Mouse (Mus musculus): Measurements from ENCODE around the gene Gm11172. TPM values are rescaled to one million over a fixed set of nuclear protein-coding genes. Genes with fewer than 3 reads are reported as not detected.
"Not testable (repeated sequence)": the region's sequence is repeated elsewhere in the genome, so short reads cannot be mapped to it uniquely, and the experiment has no call there.

Gm11172 gene
- polyA plus RNA-seq, 1 experiment = not detected

GRCm38 (mm10) chr16:10844319-10844670, 31.6 kb downstream of the Gm11172 start:
- Histone ChIP-seq H3K4me1 (ENCODE audit: control insufficient read depth, insufficient read depth, low read length) (peaks cover 5% of the 10 kb centered on the region; the same call in 1 of the 2 replicates), H3K27me3 (replicated peaks; ENCODE audit: control insufficient read depth, insufficient read depth, low read length) (no peaks in the 10 kb centered on the region), H3K36me3 (ENCODE audit: control insufficient read depth, insufficient read depth, low read length) (no peaks in the 10 kb centered on the region), H3K4me3 (ENCODE audit: insufficient read depth, low read depth, low read length) (no peak overlapping the region), H3K27ac (ENCODE audit: insufficient read depth, low read depth, low read length) (no peak overlapping the region)
- no peak for TF ChIP-seq CTCF (conservative IDR thresholded peaks at IDR 0.05; ENCODE audit: insufficient read depth, insufficient read length, low read depth, low read length)
- no peak for TF ChIP-seq POLR2A (IDR thresholded peaks at IDR 0.05; ENCODE audit: low read depth, low read length)
- WGBS = 31% methylated on average over 6 of the region's 6 CpGs
- peak; percentile 43 for DNase-seq

GRCm38 (mm10) chr16:10845952-10846351, 33.2 kb downstream of the Gm11172 start:
- H3K36me3 ChIP-seq (ENCODE audit: control insufficient read depth, insufficient read depth, low read length) = no peaks in the 10 kb centered on the region
- H3K4me1 ChIP-seq (ENCODE audit: control insufficient read depth, insufficient read depth, low read length) = peaks cover 8% of the 10 kb centered on the region; the same call in 1 of the 2 replicates
- H3K4me3 ChIP-seq (ENCODE audit: insufficient read depth, low read depth, low read length) = no peak overlapping the region
- H3K27me3 ChIP-seq (replicated peaks; ENCODE audit: control insufficient read depth, insufficient read depth, low read length) = no peaks in the 10 kb centered on the region
- DNase-seq = no peak
- no peak overlapping the region for H3K27ac ChIP-seq (ENCODE audit: insufficient read depth, low read depth, low read length)
- WGBS = 81% methylated on average over 6 of the region's 6 CpGs
- no peak for TF ChIP-seq POLR2A (IDR thresholded peaks at IDR 0.05; ENCODE audit: low read depth, low read length)
- no peak for TF ChIP-seq CTCF (conservative IDR thresholded peaks at IDR 0.05; ENCODE audit: insufficient read depth, insufficient read length, low read depth, low read length)

GRCm38 (mm10) chr16:10846503-10846902, 33.8 kb downstream of the Gm11172 start:
- DNase-seq = peak; percentile 80
- H3K27me3 ChIP-seq (replicated peaks; ENCODE audit: control insufficient read depth, insufficient read depth, low read length) = no peaks in the 10 kb centered on the region
- TF ChIP-seq POLR2A (IDR thresholded peaks at IDR 0.05; ENCODE audit: low read depth, low read length) = no peak
- TF ChIP-seq CTCF (conservative IDR thresholded peaks at IDR 0.05; ENCODE audit: insufficient read depth, insufficient read length, low read depth, low read length) = peak; percentile 86
- no peaks in the 10 kb centered on the region for H3K36me3 ChIP-seq (ENCODE audit: control insufficient read depth, insufficient read depth, low read length)
- no peak overlapping the region for H3K4me3 ChIP-seq (ENCODE audit: insufficient read depth, low read depth, low read length)
- 61% methylated on average over 4 of the region's 4 CpGs for WGBS
- H3K27ac ChIP-seq (ENCODE audit: insufficient read depth, low read depth, low read length) = no peak overlapping the region
- peaks cover 8% of the 10 kb centered on the region; the same call in 1 of the 2 replicates for H3K4me1 ChIP-seq (ENCODE audit: control insufficient read depth, insufficient read depth, low read length)

GRCm38 (mm10) chr16:10849965-10850861, 37.5 kb downstream of the Gm11172 start:
- Histone ChIP-seq H3K27ac (ENCODE audit: insufficient read depth, low read depth, low read length) (no peak overlapping the region), H3K4me3 (ENCODE audit: insufficient read depth, low read depth, low read length) (no peak overlapping the region), H3K27me3 (replicated peaks; ENCODE audit: control insufficient read depth, insufficient read depth, low read length) (no peaks in the 10 kb centered on the region), H3K4me1 (ENCODE audit: control insufficient read depth, insufficient read depth, low read length) (0 out of 2 replicates have a peak, but pooled peaks cover 3% of the 10 kb centered on the region), H3K36me3 (ENCODE audit: control insufficient read depth, insufficient read depth, low read length) (no peaks in the 10 kb centered on the region)
- peak; percentile 90 for DNase-seq
- WGBS = 51% methylated on average over 12 of the region's 12 CpGs
- no peak for TF ChIP-seq POLR2A (IDR thresholded peaks at IDR 0.05; ENCODE audit: low read depth, low read length)
- TF ChIP-seq CTCF (conservative IDR thresholded peaks at IDR 0.05; ENCODE audit: insufficient read depth, insufficient read length, low read depth, low read length) = no peak

- Histone ChIP-seq H3K36me3 (ENCODE audit: control insufficient read depth, insufficient read depth, low read length) (no peaks in the 10 kb centered on the region), H3K4me1 (ENCODE audit: control insufficient read depth, insufficient read depth, low read length) (0 out of 2 replicates have a peak, but pooled peaks cover 3% of the 10 kb centered on the region), H3K4me3 (ENCODE audit: insufficient read depth, low read depth, low read length) (no peak overlapping the region), H3K27ac (ENCODE audit: insufficient read depth, low read depth, low read length) (no peak overlapping the region), H3K27me3 (replicated peaks; ENCODE audit: control insufficient read depth, insufficient read depth, low read length) (no peaks in the 10 kb centered on the region)
- TF ChIP-seq CTCF (conservative IDR thresholded peaks at IDR 0.05; ENCODE audit: insufficient read depth, insufficient read length, low read depth, low read length) (no peak), POLR2A (IDR thresholded peaks at IDR 0.05; ENCODE audit: low read depth, low read length) (no peak)
- 86% methylated on average over 4 of the region's 4 CpGs for WGBS
- DNase-seq = no peak
These were observed 38.2 kb downstream of the Gm11172 start for GRCm38 (mm10) chr16:10850905-10851304.

- 94% methylated on average over 10 of the region's 10 CpGs for WGBS
- not testable (repeated sequence) for H3K4me3 ChIP-seq (ENCODE audit: insufficient read depth, low read depth, low read length); H3K4me1 ChIP-seq (ENCODE audit: control insufficient read depth, insufficient read depth, low read length); H3K36me3 ChIP-seq (ENCODE audit: control insufficient read depth, insufficient read depth, low read length); H3K27me3 ChIP-seq (replicated peaks; ENCODE audit: control insufficient read depth, insufficient read depth, low read length); H3K27ac ChIP-seq (ENCODE audit: insufficient read depth, low read depth, low read length); DNase-seq
These were observed 39.5 kb downstream of the Gm11172 start for GRCm38 (mm10) chr16:10852216-10852615.

- WGBS = 79% methylated on average over 7 of the region's 7 CpGs
- no peaks in the 10 kb centered on the region for H3K27me3 ChIP-seq (replicated peaks; ENCODE audit: control insufficient read depth, insufficient read depth, low read length)
- H3K27ac ChIP-seq (ENCODE audit: insufficient read depth, low read depth, low read length) = no peak overlapping the region
- TF ChIP-seq CTCF (conservative IDR thresholded peaks at IDR 0.05; ENCODE audit: insufficient read depth, insufficient read length, low read depth, low read length) (no peak), POLR2A (IDR thresholded peaks at IDR 0.05; ENCODE audit: low read depth, low read length) (no peak)
- H3K36me3 ChIP-seq (ENCODE audit: control insufficient read depth, insufficient read depth, low read length) = no peaks in the 10 kb centered on the region
- no peaks in the 10 kb centered on the region for H3K4me1 ChIP-seq (ENCODE audit: control insufficient read depth, insufficient read depth, low read length)
- H3K4me3 ChIP-seq (ENCODE audit: insufficient read depth, low read depth, low read length) = no peak overlapping the region
- no peak for DNase-seq
These were observed 47.1 kb downstream of the Gm11172 start for GRCm38 (mm10) chr16:10859726-10860245.
